Mouse (Mus musculus) telencephalon, adult 2 months (tissue): Measurements from ENCODE around the gene Prkar1b.

Experiments used
- DNase-seq: peaks from one replicate; pipeline ENCODE4 v3.0.0-alpha.2; 2011; ENCODE audit warnings: low read depth, low spot score

Gene Prkar1b

GRCm38 (mm10) chr5:139007141-139007775 is 142.5 kb downstream of the Prkar1b start:
- DNase-seq = no peak

GRCm38 (mm10) chr5:139004588-139004987 is 145.2 kb downstream of the Prkar1b start:
- no peak for DNase-seq

- DNase-seq = no peak
These were observed 150.1 kb downstream of the Prkar1b start for GRCm38 (mm10) chr5:138999716-139000115.

GRCm38 (mm10) chr5:138997936-138998580 is 151.7 kb downstream of the Prkar1b start:
- DNase-seq = no peak

GRCm38 (mm10) chr5:138997171-138997788 is 152.5 kb downstream of the Prkar1b start, which contains the start of gene Pdgfa:
Gene Pdgfa, minus strand, starts transcription at chr5:138997370.
- DNase-seq = peak; percentile 26

- DNase-seq = peak; percentile 28
These were observed 153.3 kb downstream of the Prkar1b start for GRCm38 (mm10) chr5:138996322-138997073.

GRCm38 (mm10) chr5:138995721-138996311 is 154.0 kb downstream of the Prkar1b start:
- peak; percentile 24 for DNase-seq

- DNase-seq = peak; percentile 49
These were observed 154.7 kb downstream of the Prkar1b start for GRCm38 (mm10) chr5:138994786-138995720.

GRCm38 (mm10) chr5:138994108-138994785 is 155.6 kb downstream of the Prkar1b start:
- DNase-seq = no peak

GRCm38 (mm10) chr5:138993371-138994107 is 156.3 kb downstream of the Prkar1b start:
- DNase-seq = no peak

- DNase-seq = no peak
These were observed 157.0 kb downstream of the Prkar1b start for GRCm38 (mm10) chr5:138992611-138993370.

GRCm38 (mm10) chr5:138991734-138992133 is 158.1 kb downstream of the Prkar1b start:
- DNase-seq = no peak

- DNase-seq = no peak
These were observed 159.0 kb downstream of the Prkar1b start for GRCm38 (mm10) chr5:138990659-138991380.

- DNase-seq = no peak
These were observed 160.2 kb downstream of the Prkar1b start for GRCm38 (mm10) chr5:138989567-138989966.

- DNase-seq = no peak
These were observed 161.0 kb downstream of the Prkar1b start for GRCm38 (mm10) chr5:138988764-138989163.

- no peak for DNase-seq
These were observed 161.8 kb downstream of the Prkar1b start for GRCm38 (mm10) chr5:138987994-138988393.

GRCm38 (mm10) chr5:138981921-138982320 is 167.9 kb downstream of the Prkar1b start:
- DNase-seq = no peak

GRCm38 (mm10) chr5:138980608-138981007 is 169.2 kb downstream of the Prkar1b start:
- no peak for DNase-seq
